26 mouse cellular contexts compared by ENCODE assay signal in the genomic region with DNA sequence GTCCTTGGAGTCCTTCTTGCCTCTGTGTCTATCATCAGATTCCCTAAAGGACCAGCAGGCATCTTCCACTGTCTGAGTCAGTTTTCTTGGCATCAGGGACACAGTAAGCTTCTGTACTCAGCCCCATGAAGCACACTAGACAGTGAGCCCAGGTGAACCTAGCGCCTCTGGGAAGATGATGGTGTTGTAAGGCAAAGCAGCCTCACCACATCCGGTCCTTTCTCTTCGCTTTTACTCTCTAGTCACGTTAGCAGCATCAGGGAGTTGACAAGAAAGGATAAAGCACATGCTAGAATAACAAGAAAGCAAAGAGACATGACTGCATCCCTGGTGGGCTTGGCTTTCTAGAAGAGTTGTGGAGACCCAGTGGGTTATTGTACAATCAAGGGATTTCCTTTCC. TPM values are rescaled to one million over a fixed set of nuclear protein-coding genes. Genes with fewer than 3 reads are reported as not detected.
A peak's percentile ranks its signal among the peaks of the same experiment; 100 is the strongest.
DNase-seq lines count a peak whose midpoint lies in the region; ATAC-seq and TF ChIP-seq lines count a peak whose summit lies in the region.
"Had no signal": no experiment of that assay in that cellular context is flagged by ENCODE, and none has a peak within 500 bp of the region (broad histone marks: within the 10 kb centered on the region; RNA-seq: fewer than 3 reads in every experiment).

No protein-coding gene starts in this region.

- WGBS in liver, embryonic 12.5 days (ENCODE audit: insufficient replicate concordance) = 94% methylated on average over 4 of the region's 4 CpGs
- 93% methylated on average over 4 of the region's 4 CpGs for WGBS in liver, embryonic 11.5 days
- 92% methylated on average over 4 of the region's 4 CpGs for WGBS in cerebellum, adult 2 months
- 94% methylated on average over 4 of the region's 4 CpGs for WGBS in hindbrain, embryonic 16.5 days

- TF ChIP-seq POLR2A in cerebellum, adult 2 months (IDR thresholded peaks at IDR 0.05; ENCODE audit: borderline replicate concordance, insufficient read depth, low read length) = no peak

- H3K27ac ChIP-seq in liver, embryonic 12.5 days = peak overlapping the region; percentile 37
- H3K27ac ChIP-seq in liver, embryonic 11.5 days (ENCODE audit: low read depth, low read length) = no peak overlapping the region
- H3K27ac ChIP-seq in cerebellum, adult 2 months (ENCODE audit: insufficient read depth, low read length) = no peak overlapping the region
- no peak overlapping the region for H3K27ac ChIP-seq in hindbrain, embryonic 16.5 days (ENCODE audit: low read depth, low read length)
- H3K27ac ChIP-seq: embryonic facial prominence, embryonic 10.5 days; heart, embryonic 10.5 days; hindbrain, embryonic 12.5 days; hindbrain, postnatal 0 days had no signal

- peaks cover 100% of the 10 kb centered on the region for H3K4me1 ChIP-seq in liver, embryonic 12.5 days
- H3K4me1 ChIP-seq in liver, embryonic 11.5 days (replicated peaks; ENCODE audit: control insufficient read depth, insufficient read depth, low read length) = peaks cover 40% of the 10 kb centered on the region
- H3K4me1 ChIP-seq in cerebellum, adult 2 months (ENCODE audit: control insufficient read depth, insufficient read depth, low read length) = peaks cover 6% of the 10 kb centered on the region
- H3K4me1 ChIP-seq in hindbrain, embryonic 16.5 days (ENCODE audit: control insufficient read depth, insufficient read depth, low read depth, low read length) = no peaks in the 10 kb centered on the region; the same call in 1 of the 2 replicates
- H3K4me1 ChIP-seq: embryonic facial prominence, embryonic 10.5 days; hindbrain, embryonic 12.5 days had no signal

- H3K9me3 ChIP-seq in liver, embryonic 12.5 days (replicated peaks) = no peaks in the 10 kb centered on the region
- no peaks in the 10 kb centered on the region for H3K9me3 ChIP-seq in liver, embryonic 11.5 days (ENCODE audit: control insufficient read depth, low read length)
- no peaks in the 10 kb centered on the region for H3K9me3 ChIP-seq in hindbrain, embryonic 16.5 days (ENCODE audit: control insufficient read depth, low read length)
- H3K9me3 ChIP-seq: embryonic facial prominence, embryonic 10.5 days; heart, embryonic 10.5 days; hindbrain, embryonic 12.5 days had no signal

- H3K36me3 ChIP-seq in liver, embryonic 12.5 days = peaks cover 100% of the 10 kb centered on the region
- peaks cover 59% of the 10 kb centered on the region for H3K36me3 ChIP-seq in liver, embryonic 11.5 days (ENCODE audit: control insufficient read depth, insufficient read depth, low read length)
- peaks cover 49% of the 10 kb centered on the region for H3K36me3 ChIP-seq in hindbrain, embryonic 16.5 days (ENCODE audit: control insufficient read depth, insufficient read depth, low read length)

- no peak overlapping the region for H3K4me2 ChIP-seq in liver, embryonic 12.5 days
- no peak overlapping the region for H3K4me2 ChIP-seq in liver, embryonic 11.5 days
- no peak overlapping the region for H3K4me2 ChIP-seq in hindbrain, embryonic 16.5 days (ENCODE audit: low read length)
- H3K4me2 ChIP-seq: hindbrain, embryonic 12.5 days had no signal

- ATAC-seq in liver, embryonic 12.5 days = no peak
- no peak for ATAC-seq in liver, embryonic 11.5 days (replicated peaks; ENCODE audit: low FRiP score)
- peak; percentile 53 for ATAC-seq in inflammation-experienced regulatory T-cells, adult 6 months
- no peak for ATAC-seq in hindbrain, embryonic 16.5 days
- ATAC-seq: forebrain, embryonic 14.5 days; hindbrain, postnatal 0 days; intestine, embryonic 16.5 days; Patski had no signal

- no peaks in the 10 kb centered on the region for H3K27me3 ChIP-seq in liver, embryonic 12.5 days (replicated peaks)
- no peaks in the 10 kb centered on the region for H3K27me3 ChIP-seq in liver, embryonic 11.5 days (replicated peaks; ENCODE audit: control insufficient read depth, insufficient read depth, low read length)
- no peaks in the 10 kb centered on the region for H3K27me3 ChIP-seq in cerebellum, adult 2 months (ENCODE audit: control insufficient read depth, insufficient read depth, low read length)
- H3K27me3 ChIP-seq in hindbrain, embryonic 16.5 days (replicated peaks; ENCODE audit: control insufficient read depth, insufficient read depth, low read length) = no peaks in the 10 kb centered on the region
- H3K27me3 ChIP-seq: CH12.LX; hindbrain, embryonic 12.5 days; Patski had no signal

- H3K4me3 ChIP-seq in liver, embryonic 12.5 days = no peak overlapping the region
- no peak overlapping the region for H3K4me3 ChIP-seq in liver, embryonic 11.5 days (ENCODE audit: low read depth, low read length)
- no peak overlapping the region for H3K4me3 ChIP-seq in cerebellum, adult 2 months (replicated peaks; ENCODE audit: insufficient read depth, low read depth, low read length)
- no peak overlapping the region for H3K4me3 ChIP-seq in hindbrain, embryonic 16.5 days (ENCODE audit: low read length)
- H3K4me3 ChIP-seq: embryonic facial prominence, embryonic 10.5 days; heart, embryonic 10.5 days; hindbrain, embryonic 12.5 days had no signal

- 0 out of 2 replicates have a peak overlapping the region, but pooled peaks have one; percentile 7 for H3K9ac ChIP-seq in liver, embryonic 12.5 days
- H3K9ac ChIP-seq in liver, embryonic 11.5 days (ENCODE audit: low read depth, low read length) = no peak overlapping the region
- H3K9ac ChIP-seq in hindbrain, embryonic 16.5 days (ENCODE audit: low read depth, low read length) = no peak overlapping the region
- H3K9ac ChIP-seq: hindbrain, embryonic 12.5 days had no signal

- no peak for DNase-seq in liver, embryonic 11.5 days (ENCODE audit: low spot score)
- DNase-seq in T-cell, adult 2 months (ENCODE audit: low spot score) = peak; percentile 31
- DNase-seq in urinary bladder, postnatal 14 days (ENCODE audit: low spot score) = no peak
- DNase-seq in cerebellum, adult 2 months = no peak
- DNase-seq: adrenal gland, adult 8-10 months; adrenal gland, postnatal 36 days; B cell, adult 2 months; cerebellum, adult 11 months; cerebellum, adult 9-10 months; cerebellum, postnatal 25 days; gastrocnemius, postnatal 36 days; heart, adult 11 months; heart, postnatal 10 days; heart, postnatal 4 days had no signal

- TF ChIP-seq CTCF in cerebellum, adult 2 months (IDR thresholded peaks at IDR 0.05; ENCODE audit: borderline replicate concordance, insufficient read depth, low read depth, low read length) = no peak

RNA-seq across cellular contexts. Expression of a gene that starts 26.2 kb away (rescaled TPM):
- 108 and 113 TPM in 2 replicates for polyA plus RNA-seq in liver, embryonic 12.5 days (2016; fragmentation: Nextera tagmentation; extraction: Ambion mirVana)
- 81.9 and 84.0 TPM in 2 replicates for polyA plus RNA-seq in liver, embryonic 11.5 days (2014; fragmentation: Nextera tagmentation; extraction: Ambion mirVana)
- 10 to 100 TPM; 26.5 to 39.7 (median 36.1) TPM for polyA plus RNA-seq in inflammation-experienced regulatory T-cells, adult 6 months (2017; shearing (Covaris generic))
- polyA plus RNA-seq in cerebellum, adult 2 months (2012; rRNA removed) = 38.4 and 38.8 TPM in 2 replicates
- polyA plus RNA-seq in hindbrain, embryonic 16.5 days (2015; fragmentation: Nextera tagmentation; extraction: Ambion mirVana) = 71.6 and 72.9 TPM in 2 replicates

RNA-seq across cellular contexts. Expression of a gene that starts 43.4 kb away (rescaled TPM):
- polyA plus RNA-seq in liver, embryonic 12.5 days (2016; fragmentation: Nextera tagmentation; extraction: Ambion mirVana) = 0.97 and 1.3 TPM in 2 replicates
- polyA plus RNA-seq in liver, embryonic 11.5 days (2014; fragmentation: Nextera tagmentation; extraction: Ambion mirVana) = 0.70 and 1.2 TPM in 2 replicates
- not detected for polyA plus RNA-seq in inflammation-experienced regulatory T-cells, adult 6 months (2017; shearing (Covaris generic))
- polyA plus RNA-seq in cerebellum, adult 2 months (2012; rRNA removed) = 0.03 and 0.05 TPM in 2 replicates
- polyA plus RNA-seq in hindbrain, embryonic 16.5 days (2015; fragmentation: Nextera tagmentation; extraction: Ambion mirVana) = 0.49 and 0.56 TPM in 2 replicates
- polyA plus RNA-seq: embryonic facial prominence, embryonic 10.5 days; embryonic facial prominence, embryonic 14.5 days; Patski had no signal
